Mouse (Mus musculus) lung, embryonic 15.5 days (tissue): Measurements from ENCODE around the gene Clmn. TPM values are rescaled to one million over a fixed set of nuclear protein-coding genes. Genes with fewer than 3 reads are reported as not detected.
"Not testable (repeated sequence)": the region's sequence is repeated elsewhere in the genome, so short reads cannot be mapped to it uniquely, and the experiment has no call there.

Experiments used
- ATAC-seq: fragments of 200-750 bp; cut with Nextera tagmentation; 2 replicates; pipeline ENCODE4 v1.8.0; 2017; ENCODE audit warnings: moderate number of reproducible peaks, borderline replicate concordance; ENCODE audit not compliant: low FRiP score, low TSS enrichment; ENCODE audit errors: extremely low read depth
- H3K27ac ChIP-seq: fragments of 300-500 bp; sonication (generic); 2 replicates; pipeline ENCODE4 v1.5.1; 2015; ENCODE audit warnings: moderate library complexity, mild to moderate bottlenecking, inconsistent platforms
- H3K27me3 ChIP-seq: fragments of 300-500 bp; sonication (generic); 2 replicates; pipeline ENCODE4 v1.6.1; 2015; ENCODE audit warnings: inconsistent platforms
- H3K36me3 ChIP-seq: fragments of 300-500 bp; sonication (generic); 2 replicates; pipeline ENCODE4 v1.6.1; 2015; ENCODE audit warnings: inconsistent platforms
- H3K4me1 ChIP-seq: fragments of 300-500 bp; sonication (generic); 2 replicates; pipeline ENCODE4 v1.6.1; 2015; ENCODE audit warnings: inconsistent platforms
- H3K4me2 ChIP-seq: fragments of 300-500 bp; sonication (generic); 2 replicates; pipeline ENCODE4 v1.6.1; 2015; ENCODE audit warnings: inconsistent platforms, mild to moderate bottlenecking, moderate library complexity
- H3K4me3 ChIP-seq: fragments of 300-500 bp; sonication (generic); 2 replicates; pipeline ENCODE4 v1.5.1; 2015; ENCODE audit warnings: mild to moderate bottlenecking, inconsistent platforms
- H3K9ac ChIP-seq: fragments of 300-500 bp; sonication (generic); 2 replicates; pipeline ENCODE4 v1.6.1; 2015; ENCODE audit warnings: inconsistent platforms
- H3K9me3 ChIP-seq: fragments of 300-500 bp; sonication (generic); 2 replicates; pipeline ENCODE4 v1.6.1; 2016; ENCODE audit warnings: inconsistent platforms
- WGBS: fragments of 180-500 bp; shearing (Covaris S2); methylation state at CpG from one replicate; pipeline ENCODE4 v1.1.7; 2015; 5-methylcytosine and 5-hydroxymethylcytosine counted together
- polyA plus RNA-seq: library from polyadenylated mRNA; unstranded; fragments of >200 nt; fragmentation: Nextera tagmentation; extraction: Ambion mirVana; gene quantifications from 2 replicates; pipeline ENCODE4 v1.2.1, GENCODE M21; 2015

The Clmn gene
- polyA plus RNA-seq, 1 experiment from 2014 or later, result 3.2 TPM

- Histone ChIP-seq H3K36me3 (0 out of 2 replicates have a peak, but pooled peaks cover 8% of the 10 kb centered on the region), H3K9me3 (no peaks in the 10 kb centered on the region), H3K27me3 (no peaks in the 10 kb centered on the region), H3K9ac (no peak overlapping the region), H3K27ac (no peak overlapping the region), H3K4me1 (peaks cover 18% of the 10 kb centered on the region), H3K4me3 (no peak overlapping the region), H3K4me2 (no peak overlapping the region)
- ATAC-seq, result no peak
- 72% methylated on average over 6 of the region's 6 CpGs for WGBS
Measured at GRCm38 (mm10) chr12:104742247-104742646, 122.6 kb downstream of the Clmn start.

- no peak overlapping the region for H3K4me3 ChIP-seq
- H3K4me1 ChIP-seq, result peaks cover 18% of the 10 kb centered on the region
- H3K9me3 ChIP-seq, result no peaks in the 10 kb centered on the region
- 0 out of 2 replicates have a peak, but pooled peaks cover 9% of the 10 kb centered on the region for H3K36me3 ChIP-seq
- no peak overlapping the region for H3K27ac ChIP-seq
- WGBS, result 59% methylated on average over 12 of the region's 12 CpGs
- no peaks in the 10 kb centered on the region for H3K27me3 ChIP-seq
- H3K9ac ChIP-seq, result no peak overlapping the region
- ATAC-seq, result no peak
- no peak overlapping the region for H3K4me2 ChIP-seq
Measured at GRCm38 (mm10) chr12:104740841-104741787, 123.8 kb downstream of the Clmn start.

DNA sequence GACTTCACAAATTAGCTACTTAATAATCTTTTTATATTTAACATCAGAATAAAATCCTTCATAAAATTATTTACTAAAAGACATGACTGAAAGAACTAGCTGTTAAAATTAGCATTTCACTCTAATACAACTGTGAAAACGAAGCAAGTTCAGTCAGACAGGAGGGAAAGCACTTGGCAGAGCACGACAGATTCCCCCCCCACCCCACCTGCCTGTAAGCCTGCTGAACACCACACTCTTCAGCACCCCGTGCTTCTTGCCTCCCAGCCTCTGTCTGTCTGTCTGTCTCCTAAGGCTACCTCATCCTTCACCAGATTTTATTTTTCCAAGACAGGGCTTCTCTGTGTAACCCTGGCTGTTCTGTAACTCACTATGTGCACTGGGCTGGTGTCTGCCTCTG is 125.9 kb downstream of the Clmn start:
- no peak overlapping the region for H3K4me3 ChIP-seq
- no peak overlapping the region for H3K9ac ChIP-seq
- peaks cover 14% of the 10 kb centered on the region; the same call in 1 of the 2 replicates for H3K36me3 ChIP-seq
- no peak overlapping the region for H3K4me2 ChIP-seq
- no peak overlapping the region for H3K27ac ChIP-seq
- no peaks in the 10 kb centered on the region for H3K9me3 ChIP-seq
- WGBS, result 45% methylated on average over 3 of the region's 3 CpGs
- no peak for ATAC-seq
- H3K27me3 ChIP-seq, result no peaks in the 10 kb centered on the region
- peaks cover 13% of the 10 kb centered on the region for H3K4me1 ChIP-seq

DNA sequence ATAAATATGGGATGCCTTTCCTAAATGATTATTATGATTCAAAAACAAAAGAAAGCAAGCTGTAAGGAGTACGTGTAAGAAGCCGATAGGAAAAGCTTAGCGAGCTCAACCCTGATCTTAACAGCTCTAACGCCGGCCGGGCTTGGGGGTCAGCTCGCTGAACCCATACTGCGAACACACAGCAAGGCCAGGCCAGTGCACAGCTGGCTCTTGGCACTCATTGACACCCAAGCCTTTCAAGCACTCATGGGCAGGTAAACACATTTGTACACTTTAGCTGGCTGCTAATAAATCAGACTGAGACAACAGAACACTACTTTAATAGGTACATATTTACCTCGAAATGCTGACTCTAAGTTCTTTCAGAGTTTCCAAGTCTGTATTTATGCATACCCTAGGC is 126.4 kb downstream of the Clmn start:
- no peak overlapping the region for H3K9ac ChIP-seq
- no peak for ATAC-seq
- no peak overlapping the region for H3K4me3 ChIP-seq
- 38% methylated on average over 9 of the region's 9 CpGs for WGBS
- peaks cover 14% of the 10 kb centered on the region; the same call in 1 of the 2 replicates for H3K36me3 ChIP-seq
- peaks cover 10% of the 10 kb centered on the region for H3K4me1 ChIP-seq
- no peaks in the 10 kb centered on the region for H3K27me3 ChIP-seq
- H3K27ac ChIP-seq, result no peak overlapping the region
- H3K9me3 ChIP-seq, result no peaks in the 10 kb centered on the region
- H3K4me2 ChIP-seq, result no peak overlapping the region

- Histone ChIP-seq H3K9me3 (no peaks in the 10 kb centered on the region), H3K27me3 (no peaks in the 10 kb centered on the region), H3K9ac (no peak overlapping the region), H3K4me1 (peaks cover 10% of the 10 kb centered on the region), H3K36me3 (peaks cover 15% of the 10 kb centered on the region; the same call in 1 of the 2 replicates), H3K4me2 (no peak overlapping the region), H3K4me3 (no peak overlapping the region), H3K27ac (no peak overlapping the region)
- ATAC-seq, result no peak
- WGBS, result 79% methylated on average over 10 of the region's 10 CpGs
Measured at GRCm38 (mm10) chr12:104737666-104738065, 127.2 kb downstream of the Clmn start.

DNA sequence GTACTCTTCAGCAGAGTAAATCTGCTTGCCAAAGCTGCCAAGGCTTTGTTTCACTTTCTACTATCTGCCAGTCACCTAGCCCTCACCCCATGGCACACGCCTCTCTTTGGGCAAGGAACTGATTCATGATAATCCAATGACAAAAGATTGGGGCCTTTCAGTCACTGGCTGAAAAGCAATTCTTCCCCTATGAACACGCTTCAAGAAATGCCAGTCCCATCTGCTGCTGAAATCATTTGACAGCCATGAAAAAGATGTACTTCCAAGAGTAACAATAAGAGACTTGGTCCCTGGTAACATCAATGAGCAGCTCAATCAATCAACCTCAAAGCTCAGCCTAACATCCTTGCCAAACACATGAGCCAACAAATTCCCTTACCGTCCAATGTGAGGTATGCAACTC is 128.9 kb downstream of the Clmn start:
- 65% methylated on average over 3 of the region's 3 CpGs for WGBS

GRCm38 (mm10) chr12:104733165-104733564 is 131.7 kb downstream of the Clmn start:
- Histone ChIP-seq H3K9me3 (no peaks in the 10 kb centered on the region), H3K36me3 (peaks cover 52% of the 10 kb centered on the region), H3K4me2 (no peak overlapping the region), H3K27me3 (no peaks in the 10 kb centered on the region), H3K4me1 (no peaks in the 10 kb centered on the region), H3K27ac (no peak overlapping the region), H3K9ac (no peak overlapping the region), H3K4me3 (no peak overlapping the region)
- no peak for ATAC-seq

More for the DNA sequence above, 128.9 kb downstream of the Clmn start:
- no peaks in the 10 kb centered on the region for H3K9me3 ChIP-seq
- no peak overlapping the region for H3K9ac ChIP-seq
- no peaks in the 10 kb centered on the region for H3K27me3 ChIP-seq
- H3K4me2 ChIP-seq, result no peak overlapping the region
- peaks cover 29% of the 10 kb centered on the region for H3K36me3 ChIP-seq
- H3K4me3 ChIP-seq, result no peak overlapping the region
- no peak overlapping the region for H3K27ac ChIP-seq
- ATAC-seq, result no peak
- peaks cover 6% of the 10 kb centered on the region for H3K4me1 ChIP-seq

DNA sequence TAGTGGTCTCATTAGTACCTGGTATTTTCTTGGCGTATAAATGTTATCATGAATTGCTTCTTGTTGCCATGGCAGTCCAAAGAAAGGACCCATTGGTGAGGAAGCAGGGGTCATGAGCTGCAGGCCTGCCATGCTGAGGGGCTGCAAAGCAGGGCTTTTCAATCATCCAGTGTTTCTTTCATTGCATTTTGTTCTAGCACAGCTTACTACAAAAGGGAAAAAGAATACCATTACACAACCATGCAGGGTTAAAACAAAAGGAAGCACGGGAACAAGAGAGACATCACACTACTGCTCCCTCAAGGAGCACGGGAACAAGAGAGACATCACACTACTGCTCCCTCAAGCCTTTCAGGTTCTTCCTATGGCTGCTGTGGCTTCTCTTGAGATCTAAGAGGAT is 133.1 kb downstream of the Clmn start:
- no peaks in the 10 kb centered on the region for H3K9me3 ChIP-seq
- H3K9ac ChIP-seq, result no peak overlapping the region
- no peak overlapping the region for H3K4me2 ChIP-seq
- no peak overlapping the region for H3K4me3 ChIP-seq
- ATAC-seq, result no peak
- H3K27me3 ChIP-seq, result no peaks in the 10 kb centered on the region
- H3K27ac ChIP-seq, result no peak overlapping the region
- no peaks in the 10 kb centered on the region for H3K4me1 ChIP-seq
- 81% methylated on average over 3 of the region's 3 CpGs for WGBS
- peaks cover 57% of the 10 kb centered on the region for H3K36me3 ChIP-seq

- peaks cover 74% of the 10 kb centered on the region for H3K36me3 ChIP-seq
- not testable (repeated sequence) for H3K4me2 ChIP-seq, H3K27ac ChIP-seq, H3K9me3 ChIP-seq, H3K4me1 ChIP-seq, ATAC-seq, H3K4me3 ChIP-seq, H3K27me3 ChIP-seq, H3K9ac ChIP-seq
- WGBS, result 84% methylated on average over 2 of the region's 2 CpGs
Measured at GRCm38 (mm10) chr12:104726436-104726835, 138.4 kb downstream of the Clmn start.

GRCm38 (mm10) chr12:104722056-104722455 is 142.8 kb downstream of the Clmn start:
- H3K27me3 ChIP-seq, result no peaks in the 10 kb centered on the region
- H3K4me1 ChIP-seq, result no peaks in the 10 kb centered on the region
- peaks cover 45% of the 10 kb centered on the region for H3K36me3 ChIP-seq
- no peak overlapping the region for H3K4me3 ChIP-seq
- H3K4me2 ChIP-seq, result no peak overlapping the region
- H3K9ac ChIP-seq, result no peak overlapping the region
- H3K27ac ChIP-seq, result no peak overlapping the region
- H3K9me3 ChIP-seq, result no peaks in the 10 kb centered on the region
- 64% methylated on average over 10 of the region's 10 CpGs for WGBS
- no peak for ATAC-seq

DNA sequence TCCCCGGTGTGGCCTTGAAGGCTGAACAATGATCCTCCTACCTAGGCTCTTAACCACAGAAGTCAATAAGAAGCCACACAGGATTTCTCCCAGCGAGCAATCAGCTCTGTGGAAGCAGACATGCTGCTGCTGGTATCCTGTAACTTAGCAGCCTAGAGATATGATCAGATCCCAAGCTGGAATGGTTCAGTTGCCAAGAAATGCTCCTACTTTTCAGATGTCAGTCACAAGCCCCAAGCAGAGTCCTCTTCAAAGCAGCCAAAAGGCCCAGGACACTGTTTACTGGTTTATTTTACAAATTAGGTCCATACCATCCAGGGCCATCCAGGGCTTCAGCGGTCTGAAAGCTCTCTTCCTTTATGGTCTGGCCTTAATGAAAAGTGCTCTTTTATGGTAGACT is 143.9 kb downstream of the Clmn start:
- no peaks in the 10 kb centered on the region for H3K9me3 ChIP-seq
- H3K4me2 ChIP-seq, result no peak overlapping the region
- no peaks in the 10 kb centered on the region for H3K27me3 ChIP-seq
- H3K36me3 ChIP-seq, result peaks cover 41% of the 10 kb centered on the region
- H3K9ac ChIP-seq, result no peak overlapping the region
- no peak for ATAC-seq
- WGBS, result 81% methylated on average over 3 of the region's 3 CpGs
- H3K4me3 ChIP-seq, result no peak overlapping the region
- H3K27ac ChIP-seq, result no peak overlapping the region
- no peaks in the 10 kb centered on the region for H3K4me1 ChIP-seq

DNA sequence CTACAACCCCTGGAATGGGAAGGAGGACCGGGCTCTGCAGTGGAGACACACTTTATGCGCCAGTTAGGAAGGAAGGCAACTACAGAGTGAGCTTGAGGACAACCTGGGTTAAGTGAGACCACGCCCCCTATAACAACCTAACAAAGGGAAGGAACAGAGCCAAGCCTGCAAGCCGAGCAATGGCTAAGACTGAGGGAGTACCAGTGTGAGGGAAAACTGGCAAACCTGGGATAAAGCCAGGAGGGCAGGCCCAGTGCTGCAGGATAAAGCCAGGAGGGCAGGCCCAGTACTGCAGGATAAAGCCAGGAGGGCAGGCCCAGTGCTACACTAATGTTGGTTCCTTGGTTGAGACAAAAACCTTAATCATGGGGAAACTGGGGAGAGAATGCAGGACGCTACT is 145.9 kb downstream of the Clmn start:
- Histone ChIP-seq H3K4me2 (no peak overlapping the region), H3K27me3 (no peaks in the 10 kb centered on the region), H3K4me3 (no peak overlapping the region), H3K9me3 (no peaks in the 10 kb centered on the region), H3K27ac (no peak overlapping the region), H3K4me1 (no peaks in the 10 kb centered on the region), H3K9ac (no peak overlapping the region), H3K36me3 (peaks cover 53% of the 10 kb centered on the region)
- no peak for ATAC-seq
- 73% methylated on average over 5 of the region's 5 CpGs for WGBS
